17 mouse cellular contexts compared by ENCODE assay signal in genomic region chr11:50058277-50058676, GRCm38 (mm10). TPM values are rescaled to one million over a fixed set of nuclear protein-coding genes. Genes with fewer than 3 reads are reported as not detected.
A peak's percentile ranks its signal among the peaks of the same experiment; 100 is the strongest.
DNase-seq lines count a peak whose midpoint lies in the region; ATAC-seq and TF ChIP-seq lines count a peak whose summit lies in the region.
"Had no signal": no experiment of that assay in that cellular context is flagged by ENCODE, and none has a peak within 500 bp of the region (broad histone marks: within the 10 kb centered on the region; RNA-seq: fewer than 3 reads in every experiment).

No protein-coding gene starts in this region.

- ATAC-seq in frontal cortex, adult (ENCODE audit: low TSS enrichment), result peak; percentile 72; the same call in 1 of the 2 replicates
- ATAC-seq: forebrain, embryonic 14.5 days; forebrain, embryonic 16.5 days had no signal

- intact Hi-C loops in left cerebral cortex, adult 2 months (cut with DNase I), result no loop called here

- DNase-seq in frontal cortex, postnatal 25 days (ENCODE audit: low spot score in 2 of 2), result no peak
- DNase-seq in left cerebral cortex, adult 2 months (ENCODE audit: extremely low spot score in 1 of 2, low spot score in 2 of 2), result no peak
- no peak for DNase-seq in left cerebral cortex, adult 11 months (ENCODE audit: low spot score)
- DNase-seq in cerebellum, adult 9-10 months, result no peak
- DNase-seq: adrenal gland, adult 2 months; adrenal gland, postnatal 10 days; adrenal gland, postnatal 25 days; cerebellum, adult 9-11 months; embryo, embryonic 11 days had no signal

- 0 out of 2 replicates have a peak overlapping the region, but pooled peaks have one; percentile 15 for H3K27ac ChIP-seq in left cerebral cortex, adult 2 months
- H3K27ac ChIP-seq: embryonic facial prominence, embryonic 12.5 days; embryonic facial prominence, embryonic 15.5 days; forebrain, embryonic 10.5 days; forebrain, embryonic 12.5 days had no signal

- H3K4me3 ChIP-seq in left cerebral cortex, adult 2 months, result no peak overlapping the region
- H3K4me3 ChIP-seq: embryonic facial prominence, embryonic 12.5 days; embryonic facial prominence, embryonic 15.5 days; erythroblast, embryonic 14.5 days; forebrain, embryonic 10.5 days; forebrain, embryonic 12.5 days had no signal

- no peak for TF ChIP-seq CTCF in left cerebral cortex, adult 2 months (IDR thresholded peaks at IDR 0.05)

RNA-seq across cellular contexts. Expression of gene Rnf130, which starts 33.1 kb away (rescaled TPM):
- 10 to 100 TPM; 91.9 to 95.4 TPM for total RNA-seq in left cerebral cortex, adult 2 months (2021)
